Mouse (Mus musculus) right cerebral cortex, postnatal 4 days (tissue): Measurements from ENCODE around the gene Rnf121.
A peak's percentile ranks its signal among the peaks of the same experiment; 100 is the strongest.

Source experiments
- DNase-seq: peaks from one replicate; pipeline ENCODE4 v3.0.0-alpha.2; 2022

Rnf121 gene

GRCm38 (mm10) chr7:102065046-102065891 is at the start of gene Rnf121, which contains the start of the genes Xndc1 and Xntrpc:
TSS of gene Rnf121 (minus strand) at chr7:102065469.
TSS of gene Xndc1 (plus strand) at chr7:102065511.
TSS of gene Xntrpc (plus strand) at chr7:102065713.
- DNase-seq, result peak; percentile 90

- no peak for DNase-seq
Measured at GRCm38 (mm10) chr7:102113151-102113729, 48.0 kb upstream of the Rnf121 start.

GRCm38 (mm10) chr7:102109746-102110145 is 44.5 kb upstream of the Rnf121 start:
- no peak for DNase-seq

DNA sequence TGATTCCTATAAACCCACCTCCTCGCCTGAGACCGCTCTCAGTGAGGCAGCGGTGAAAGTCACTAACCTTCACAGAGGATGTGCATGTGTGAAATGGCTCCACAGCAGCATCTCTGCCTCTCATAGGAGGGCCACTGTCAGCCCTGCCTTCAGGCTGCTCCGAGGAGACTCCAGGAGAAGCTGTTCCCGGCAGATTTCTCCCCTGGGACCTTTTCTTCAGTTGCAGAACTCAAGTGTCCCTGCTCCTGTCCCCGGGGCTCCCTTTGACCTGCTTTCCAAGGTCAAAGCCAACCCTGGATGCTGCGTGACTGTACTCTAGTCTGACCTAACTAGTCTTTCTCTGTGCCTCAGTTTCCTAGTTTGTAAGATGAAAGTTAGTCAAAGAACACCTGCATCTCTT is 43.9 kb upstream of the Rnf121 start, which contains the start of gene Art5:
Gene Art5 (minus strand): TSS at position 319 of the 400 bp plus-strand sequence.
- DNase-seq, result no peak

- no peak for DNase-seq
Measured at GRCm38 (mm10) chr7:102108206-102108605, 42.9 kb upstream of the Rnf121 start.

- DNase-seq, result no peak
Measured at GRCm38 (mm10) chr7:102106700-102107141, 41.5 kb upstream of the Rnf121 start.

DNA sequence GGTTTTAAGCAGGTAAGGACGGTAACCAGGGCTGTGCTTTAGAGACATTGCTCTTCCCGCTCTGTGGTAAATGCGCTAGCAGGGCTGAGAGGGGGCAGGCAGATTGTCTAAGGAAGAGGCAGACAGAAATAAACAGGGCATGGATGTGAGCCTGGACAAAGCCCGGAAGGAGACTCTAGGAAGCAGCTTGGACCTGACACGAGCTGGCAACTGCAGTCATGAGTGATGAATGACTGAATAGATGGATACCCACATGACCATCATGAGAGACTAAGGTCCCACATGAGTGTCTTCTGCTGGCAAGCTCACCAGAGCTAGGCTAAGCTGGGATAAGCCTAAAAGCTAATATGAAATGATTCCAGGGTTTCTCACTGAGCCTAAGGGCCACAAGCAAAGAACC is 38.9 kb upstream of the Rnf121 start:
- no peak for DNase-seq

GRCm38 (mm10) chr7:102103555-102103954 is 38.3 kb upstream of the Rnf121 start:
- DNase-seq, result no peak

DNA sequence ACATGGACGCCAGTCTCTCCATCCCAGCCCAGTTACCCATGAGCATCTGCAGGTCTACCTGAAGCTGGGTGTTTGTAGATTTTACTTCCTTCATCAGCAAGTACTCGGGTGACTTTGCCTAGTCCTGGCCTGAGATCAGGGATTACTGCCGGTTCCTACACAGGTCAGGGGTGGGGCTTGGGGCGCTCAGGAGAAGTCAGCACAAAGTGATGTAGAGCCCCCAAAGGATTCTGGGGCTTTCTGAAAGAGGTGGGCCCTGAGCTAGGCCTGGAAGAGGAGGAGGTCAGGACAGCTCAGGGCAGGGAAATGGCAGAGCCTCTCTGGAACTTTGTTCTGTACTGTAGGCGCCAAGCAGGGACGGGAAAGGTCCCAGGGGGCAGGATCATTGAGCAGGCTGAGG is 37.4 kb upstream of the Rnf121 start:
- DNase-seq, result no peak

DNA sequence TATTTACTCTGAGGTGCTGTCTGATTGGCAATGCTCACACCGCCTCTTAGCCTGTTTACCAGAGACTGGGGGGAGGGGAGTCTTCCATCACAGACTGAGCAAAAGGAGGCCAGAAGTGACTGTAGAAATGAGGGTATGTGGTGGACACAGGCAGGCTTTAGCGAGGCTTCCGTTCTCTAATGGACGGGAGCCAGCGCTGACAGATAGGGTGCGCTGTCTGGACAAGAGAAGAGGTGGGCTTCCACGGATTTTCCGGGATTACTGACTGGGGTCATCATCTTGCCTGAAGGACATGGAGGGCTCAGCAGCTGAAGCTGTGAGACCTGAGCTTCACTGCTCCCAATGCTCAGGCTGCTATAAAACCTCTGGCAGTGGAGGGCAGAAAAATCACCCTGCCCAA is 37.0 kb upstream of the Rnf121 start:
- DNase-seq, result no peak

GRCm38 (mm10) chr7:102101487-102101886 is 36.2 kb upstream of the Rnf121 start, which contains the start of gene Art1:
TSS of gene Art1 (plus strand) at chr7:102101743.
- DNase-seq, result no peak

DNA sequence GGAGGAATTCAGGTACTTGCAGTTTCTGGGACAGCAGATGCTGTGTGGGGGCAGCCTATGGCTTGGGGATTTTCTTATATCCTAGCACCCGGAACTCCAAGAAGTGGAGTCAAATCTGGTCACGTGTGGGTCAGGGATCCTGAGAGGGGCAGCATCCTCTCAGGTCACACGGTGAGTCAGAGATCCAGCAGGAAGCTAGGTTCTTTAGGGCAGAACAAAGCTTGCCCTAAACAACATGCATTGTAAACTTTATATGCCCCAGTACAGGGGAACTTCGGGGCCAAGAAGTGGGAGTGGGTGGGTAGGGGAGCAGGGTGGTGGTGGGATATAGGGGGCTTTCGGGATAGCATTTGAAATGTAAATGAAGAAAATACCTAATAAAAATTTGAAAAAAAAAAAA is 35.6 kb upstream of the Rnf121 start:
- no peak for DNase-seq

DNA sequence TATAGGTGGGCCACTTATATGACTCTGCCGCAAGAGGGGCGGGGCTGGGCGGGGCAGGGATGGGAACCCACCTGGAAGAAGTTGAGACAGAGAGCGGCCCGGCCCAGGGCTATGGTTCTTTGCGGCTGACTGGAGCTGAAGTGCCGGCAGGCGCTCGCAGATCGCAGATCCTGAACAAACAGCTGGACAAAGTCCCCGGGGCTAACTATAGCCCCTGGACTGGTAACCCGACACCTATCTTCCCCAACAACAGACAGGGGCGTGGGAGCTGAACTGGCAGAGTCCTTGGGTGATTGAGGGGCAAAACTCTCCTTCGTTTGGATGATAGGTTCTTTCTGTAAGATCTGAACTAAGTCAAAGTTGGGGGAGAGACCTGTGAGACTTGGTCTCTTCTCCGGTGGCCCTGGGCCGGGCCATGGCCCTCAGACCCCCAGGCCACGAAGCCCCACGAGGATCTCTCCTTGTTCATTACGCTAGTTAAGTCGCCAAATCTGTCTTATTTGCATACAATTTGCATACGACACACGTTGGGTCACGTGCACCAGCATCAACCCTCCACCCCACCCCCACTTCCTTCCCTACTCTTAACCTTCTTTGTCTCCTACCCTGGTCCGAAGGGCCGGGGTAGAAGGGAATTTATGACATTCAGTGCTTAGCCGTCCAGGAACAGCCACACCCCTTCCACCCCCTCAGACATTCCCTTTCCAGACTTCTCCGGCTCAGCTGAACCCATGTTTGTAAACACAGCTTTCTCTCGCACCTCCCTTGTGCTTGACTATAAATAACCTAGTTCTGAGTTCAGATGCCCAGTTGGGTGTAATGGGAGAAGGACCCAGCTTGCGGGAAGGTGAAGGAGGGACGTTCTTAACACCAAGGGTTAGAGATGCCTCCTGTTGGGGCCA is 34.7 kb upstream of the Rnf121 start:
- DNase-seq, result no peak

GRCm38 (mm10) chr7:102087336-102087735 is 22.1 kb upstream of the Rnf121 start:
- no peak for DNase-seq

DNA sequence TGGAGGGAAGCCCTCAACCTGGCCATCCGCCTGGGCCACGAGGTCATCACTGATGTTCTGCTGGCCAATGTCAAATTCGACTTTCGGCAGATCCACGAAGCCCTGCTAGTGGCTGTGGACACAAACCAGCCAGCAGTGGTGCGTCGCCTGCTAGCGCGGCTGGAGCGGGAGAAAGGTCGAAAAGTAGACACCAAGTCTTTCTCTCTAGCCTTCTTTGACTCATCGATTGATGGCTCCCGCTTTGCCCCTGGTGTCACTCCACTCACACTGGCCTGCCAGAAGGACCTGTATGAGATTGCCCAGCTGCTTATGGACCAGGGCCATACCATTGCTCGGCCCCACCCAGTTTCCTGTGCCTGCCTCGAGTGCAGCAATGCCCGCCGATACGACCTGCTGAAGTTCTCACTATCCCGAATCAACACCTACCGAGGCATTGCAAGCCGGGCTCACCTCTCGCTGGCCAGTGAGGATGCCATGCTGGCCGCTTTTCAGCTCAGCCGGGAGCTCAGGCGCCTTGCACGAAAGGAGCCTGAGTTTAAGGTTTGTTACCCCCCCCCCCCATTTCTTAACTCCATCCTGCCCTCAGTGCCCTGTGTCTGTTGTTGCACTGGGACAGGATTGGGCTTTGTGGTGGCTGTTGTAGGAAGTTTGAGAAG is 18.9 kb upstream of the Rnf121 start:
- no peak for DNase-seq

DNA sequence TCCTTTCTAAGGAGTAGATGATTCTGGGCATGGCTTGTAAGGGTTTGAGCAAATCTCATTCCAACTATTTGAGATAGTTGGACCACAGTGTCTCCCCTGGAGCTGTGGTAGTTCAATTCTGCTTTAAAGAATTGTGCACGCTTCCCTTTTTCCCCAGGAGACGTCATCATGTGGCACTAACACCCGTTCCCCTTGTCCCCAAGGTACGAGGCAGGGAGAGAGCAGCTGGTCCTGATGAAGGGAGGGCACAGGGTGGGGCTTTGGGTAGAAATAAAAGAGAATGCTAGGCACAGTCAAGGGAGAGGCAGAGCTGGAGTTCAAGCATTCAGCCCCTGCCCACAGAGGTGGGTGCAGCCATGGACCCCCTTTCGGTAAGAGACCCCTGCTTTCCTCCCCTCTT is 17.5 kb upstream of the Rnf121 start, which contains the start of gene Trpc2:
Gene Trpc2 (plus strand): TSS at position 301 of the 400 bp plus-strand sequence.
- no peak for DNase-seq

GRCm38 (mm10) chr7:102081784-102082183 is 16.5 kb upstream of the Rnf121 start:
- DNase-seq, result no peak

GRCm38 (mm10) chr7:102080311-102080710 is 15.0 kb upstream of the Rnf121 start:
- DNase-seq, result no peak

- peak; percentile 25 for DNase-seq
Measured at GRCm38 (mm10) chr7:102078517-102078916, 13.2 kb upstream of the Rnf121 start.

DNA sequence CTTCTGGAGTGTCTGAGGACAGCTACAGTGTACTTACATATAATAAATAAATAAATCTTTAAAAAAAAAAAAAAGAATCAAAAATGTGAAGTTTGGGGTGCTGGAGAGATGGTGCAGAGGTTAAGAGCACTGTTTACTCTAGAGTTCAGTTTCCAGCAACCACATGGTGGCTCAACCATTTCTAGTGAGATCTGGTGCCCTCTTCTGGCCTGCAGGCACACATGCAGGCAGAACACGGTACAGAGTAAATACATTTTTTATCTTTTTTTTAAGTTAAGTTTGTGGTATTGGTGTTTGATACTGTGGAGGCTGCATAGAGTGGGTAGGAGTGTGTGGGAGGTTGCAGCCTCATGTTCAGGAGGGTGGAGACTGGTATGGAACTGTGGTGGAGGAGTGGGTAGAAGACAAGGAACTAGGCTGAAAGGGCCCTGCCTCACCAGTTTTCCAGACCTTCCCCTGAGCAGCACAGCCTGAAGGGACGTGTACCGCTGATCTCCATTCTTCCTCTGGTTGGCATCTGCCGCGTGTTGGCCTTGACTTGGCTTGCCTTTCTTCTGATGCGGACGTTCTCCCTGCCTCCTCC is 11.5 kb upstream of the Rnf121 start:
- DNase-seq, result no peak

GRCm38 (mm10) chr7:102066363-102066762 is 1.1 kb upstream of the Rnf121 start:
- no peak for DNase-seq

DNA sequence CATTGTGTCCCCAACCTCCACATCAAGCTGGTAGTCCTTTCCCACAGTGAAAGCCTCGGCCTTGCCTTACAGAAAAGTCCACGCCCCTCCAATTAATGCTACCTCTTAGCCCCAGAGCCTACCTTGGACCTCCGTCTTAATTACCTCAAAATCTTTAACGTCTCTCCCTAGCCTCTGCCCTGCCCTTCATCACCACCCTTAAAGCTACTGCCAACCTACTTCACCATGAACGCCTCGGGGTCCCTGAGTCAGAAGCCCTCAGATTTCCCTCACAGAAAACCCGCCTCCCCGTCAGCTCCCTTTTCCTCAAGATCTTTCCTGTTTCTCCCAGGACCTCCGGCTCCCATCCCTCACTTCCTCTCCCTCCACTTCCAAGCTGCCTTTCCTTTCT is 619 bp downstream of the Rnf121 start:
- DNase-seq, result peak; percentile 14
